Mouse (Mus musculus) heart, adult 8-10 months (tissue): ENCODE results near the gene Wnt9b. TPM values are rescaled to one million over a fixed set of nuclear protein-coding genes. Genes with fewer than 3 reads are reported as not detected.
"Not testable (repeated sequence)": the region's sequence is repeated elsewhere in the genome, so short reads cannot be mapped to it uniquely, and the experiment has no call there.

Source experiments
- DNase-seq: peaks from one replicate; pipeline ENCODE4 v3.0.0; 2022; ENCODE audit warnings: low spot score
- total RNA-seq, 4 experiments: library from RNA; stranded (reverse); gene quantifications; 2 replicates each; pipeline ENCODE4 v1.2.4; 2022

The Wnt9b gene
- under 1 TPM; 0.57 to 0.95 (median 0.69) TPM for total RNA-seq

DNA sequence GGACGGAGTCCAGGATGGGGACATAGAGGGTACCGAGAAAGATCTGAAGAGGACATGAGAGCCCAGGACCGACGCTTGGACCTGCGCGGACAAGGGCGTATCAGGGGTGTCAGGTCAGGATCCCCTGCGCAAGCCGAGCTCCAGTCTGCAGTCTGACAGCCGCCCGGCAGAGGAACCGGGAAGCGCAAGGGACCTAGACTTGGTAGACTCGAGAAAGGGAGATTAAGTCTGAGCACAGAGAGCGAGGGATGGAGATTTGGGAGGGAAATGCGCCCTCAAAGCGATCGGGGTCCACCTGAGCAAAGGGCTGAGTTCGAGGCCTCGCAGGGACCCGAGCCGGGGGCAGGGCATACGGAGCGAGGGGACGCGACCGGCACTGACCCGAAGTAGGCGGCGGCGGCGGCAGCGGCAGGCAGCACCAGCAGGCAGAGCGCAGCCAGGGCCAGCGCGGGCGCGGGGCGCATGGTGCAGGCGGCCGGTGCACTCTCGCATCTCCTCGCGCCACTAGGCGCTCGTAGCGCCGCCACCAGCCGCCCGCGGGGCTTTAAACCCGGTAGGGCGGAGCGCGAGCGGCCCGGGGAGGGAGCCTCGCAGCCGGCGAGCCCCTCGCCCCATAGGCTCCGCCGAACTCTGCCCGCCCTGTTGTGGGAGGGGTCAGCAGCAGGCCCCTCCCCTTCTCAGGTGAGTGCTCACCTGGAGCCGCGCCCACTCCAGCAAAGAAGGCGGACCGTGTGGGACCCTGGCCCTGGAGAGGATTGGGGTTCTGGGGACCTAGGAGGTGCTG lies at the start of gene Wnt9b:
TSS of gene Wnt9b (minus strand) at position 516 of the 784 bp plus-strand sequence.
- DNase-seq = no peak

DNA sequence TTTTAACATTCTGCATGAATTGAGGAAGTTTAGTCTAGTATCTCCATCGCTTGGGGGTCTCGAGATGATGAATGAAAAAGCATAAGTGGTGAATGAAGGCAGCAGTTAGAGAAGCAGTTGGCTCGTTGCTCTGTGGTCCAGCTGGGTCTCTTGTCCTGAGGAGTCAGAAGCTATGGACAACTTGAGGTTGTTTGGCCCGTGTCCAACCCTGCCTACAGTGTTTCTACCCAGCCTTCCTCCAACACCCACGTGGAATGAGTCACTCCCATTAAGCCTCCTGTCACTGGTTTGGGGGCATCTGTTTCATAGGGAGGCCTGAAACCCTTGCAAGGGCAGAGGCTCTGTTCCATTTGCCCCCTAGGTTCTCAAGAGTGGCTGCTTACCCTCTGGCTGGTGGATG lies 40.3 kb upstream of the Wnt9b start:
- DNase-seq = no peak

DNA sequence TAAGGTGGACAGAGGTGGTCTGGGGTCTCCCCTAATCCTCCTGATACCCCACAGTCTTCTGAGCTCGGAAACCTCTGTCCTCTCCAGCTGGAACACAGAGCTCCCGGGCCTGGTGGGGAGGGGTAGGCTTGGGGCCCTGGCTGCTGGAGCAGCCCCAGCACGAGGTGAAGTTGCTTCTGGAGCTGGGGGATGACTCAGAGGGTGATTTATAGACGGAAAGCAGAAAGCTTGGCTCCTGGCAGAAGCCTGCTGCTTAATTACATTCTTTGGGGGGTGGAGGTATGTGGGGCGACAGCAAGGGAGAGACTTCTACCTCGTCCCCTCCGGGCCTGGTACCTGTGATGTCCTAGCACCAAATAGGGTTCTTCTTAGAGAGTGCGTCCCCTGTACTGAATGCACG lies 30.5 kb upstream of the Wnt9b start:
- no peak for DNase-seq

DNA sequence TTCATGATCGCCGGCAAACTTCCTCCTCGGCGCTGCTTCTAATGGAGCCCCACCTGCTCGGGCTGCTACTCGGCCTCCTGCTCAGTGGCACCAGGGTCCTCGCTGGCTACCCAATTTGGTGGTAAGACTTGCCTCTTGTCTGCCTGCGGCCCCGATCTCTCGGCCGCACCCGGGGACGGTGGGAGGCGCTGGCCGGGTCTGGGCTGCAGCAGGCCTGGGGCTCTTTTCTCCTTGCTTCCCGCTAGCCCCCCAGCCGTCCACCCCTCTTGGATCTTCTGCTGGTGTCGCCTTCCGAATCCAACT lies 24.6 kb upstream of the Wnt9b start:
- no peak for DNase-seq

DNA sequence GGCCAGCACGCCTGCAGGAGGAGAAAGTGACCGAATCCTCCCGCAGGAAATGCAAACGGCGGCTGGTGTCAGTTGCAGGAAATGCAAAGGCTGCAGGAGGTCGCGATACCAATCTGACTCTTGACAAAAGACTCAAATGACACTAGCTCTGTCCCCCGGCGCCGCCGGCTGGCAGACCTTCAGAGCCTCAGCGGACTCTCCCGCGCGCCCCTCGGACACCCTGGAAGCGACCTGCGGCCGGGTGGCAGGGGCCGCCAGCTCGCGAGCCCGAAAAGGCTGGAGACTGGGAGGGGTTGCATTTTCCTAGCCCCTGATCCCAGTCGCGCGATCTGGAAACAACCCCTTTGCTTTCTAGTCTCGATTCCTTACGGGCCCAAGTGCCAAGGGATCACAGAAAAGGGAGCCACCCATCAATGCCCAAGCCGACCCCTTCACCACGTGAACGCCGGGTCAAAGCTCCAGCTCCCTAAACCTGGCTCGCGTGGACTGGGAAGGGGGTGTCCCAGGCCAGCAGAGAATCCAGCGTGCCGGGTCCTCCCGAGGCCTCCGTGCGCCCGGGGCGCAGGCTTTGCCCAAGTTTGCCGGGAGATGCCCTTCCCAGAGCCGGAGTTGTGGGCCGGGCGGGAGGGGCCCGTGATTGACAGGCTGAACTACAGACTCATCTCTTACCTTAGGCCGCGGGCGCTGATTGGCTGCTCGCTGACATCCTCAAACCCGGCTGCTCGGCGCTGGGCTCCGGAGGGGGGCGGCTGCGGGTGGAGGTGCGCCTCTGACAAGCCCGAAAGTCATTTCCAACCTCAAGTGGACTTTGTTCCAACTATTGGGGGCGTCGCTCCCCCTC lies 24.0 kb upstream of the Wnt9b start, which contains the start of gene Wnt3:
TSS of gene Wnt3 (plus strand) at position 764 of the 841 bp plus-strand sequence.
- DNase-seq = no peak

DNA sequence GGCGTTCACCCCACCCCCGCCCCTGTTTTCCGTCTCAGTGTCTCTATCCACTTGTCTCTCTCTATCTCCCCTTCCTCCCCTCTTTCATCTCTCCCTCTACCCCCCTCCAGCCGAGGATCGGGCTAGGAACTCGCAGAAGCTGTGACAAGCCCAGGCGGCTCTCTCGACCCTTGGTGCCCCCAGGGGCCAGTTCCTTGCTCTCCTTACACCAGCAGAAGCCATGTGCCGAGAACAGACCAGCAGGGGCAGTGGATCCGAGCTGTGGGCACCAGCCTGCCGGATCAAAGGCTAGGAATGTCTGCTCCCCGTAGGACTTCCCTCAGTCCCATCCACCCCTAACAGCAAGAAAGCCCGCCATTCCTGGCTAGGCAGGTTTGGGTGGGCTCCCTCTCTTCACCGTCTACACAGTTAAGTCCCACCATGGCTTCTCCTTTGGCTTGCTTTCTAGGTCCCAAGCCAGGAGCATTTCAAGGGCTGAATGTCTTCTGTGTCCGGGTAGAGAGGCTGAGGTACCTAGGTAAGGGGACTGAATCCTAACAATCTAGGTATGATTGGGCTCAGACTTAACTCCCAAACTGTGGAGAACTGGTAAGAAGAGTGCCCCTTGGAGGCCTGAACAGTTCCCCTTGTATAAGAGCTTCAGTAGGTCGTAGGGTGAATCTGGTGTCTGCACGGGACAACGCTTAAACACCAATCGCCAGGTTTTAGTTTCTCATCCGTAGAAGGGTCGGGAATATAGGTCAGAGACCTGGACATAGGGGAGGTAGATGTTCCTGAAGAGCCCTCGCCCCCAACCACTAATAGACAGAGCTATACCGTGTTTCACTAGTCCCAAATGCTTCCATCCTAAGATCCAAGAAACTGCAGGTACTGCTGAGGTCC lies 23.1 kb upstream of the Wnt9b start:
- no peak for DNase-seq

DNA sequence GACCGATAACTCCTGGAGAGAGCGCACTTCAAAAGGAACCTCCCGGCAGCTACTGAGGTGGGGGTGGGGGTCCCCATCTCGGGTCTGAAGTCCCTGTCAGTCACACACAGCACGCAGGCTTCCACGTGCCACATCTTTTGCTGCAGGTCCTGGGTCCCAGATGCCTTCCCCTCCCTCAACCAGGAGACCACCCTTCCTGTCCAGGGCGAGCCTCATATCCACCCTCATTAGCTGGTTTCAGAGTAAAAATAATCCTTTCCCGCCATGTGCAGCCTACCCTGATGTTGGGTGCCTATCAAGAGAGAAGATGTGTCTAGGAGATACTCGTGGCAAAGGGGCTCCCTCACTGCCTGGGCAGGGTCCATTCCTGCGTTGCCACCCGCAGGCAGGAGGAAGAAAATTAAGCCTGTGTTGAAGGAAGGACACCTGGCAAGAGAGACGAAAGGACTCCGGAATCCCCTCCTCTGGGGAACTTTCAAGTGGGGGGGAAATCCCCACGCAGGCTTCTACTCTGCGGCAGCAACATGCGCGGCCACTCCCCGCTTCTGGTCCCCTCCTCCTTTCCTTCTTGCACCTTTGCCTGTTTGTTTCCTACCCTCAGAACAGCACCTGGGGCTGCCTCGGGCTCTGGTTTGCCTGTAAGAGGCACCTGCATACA lies 21.7 kb upstream of the Wnt9b start:
- no peak for DNase-seq

DNA sequence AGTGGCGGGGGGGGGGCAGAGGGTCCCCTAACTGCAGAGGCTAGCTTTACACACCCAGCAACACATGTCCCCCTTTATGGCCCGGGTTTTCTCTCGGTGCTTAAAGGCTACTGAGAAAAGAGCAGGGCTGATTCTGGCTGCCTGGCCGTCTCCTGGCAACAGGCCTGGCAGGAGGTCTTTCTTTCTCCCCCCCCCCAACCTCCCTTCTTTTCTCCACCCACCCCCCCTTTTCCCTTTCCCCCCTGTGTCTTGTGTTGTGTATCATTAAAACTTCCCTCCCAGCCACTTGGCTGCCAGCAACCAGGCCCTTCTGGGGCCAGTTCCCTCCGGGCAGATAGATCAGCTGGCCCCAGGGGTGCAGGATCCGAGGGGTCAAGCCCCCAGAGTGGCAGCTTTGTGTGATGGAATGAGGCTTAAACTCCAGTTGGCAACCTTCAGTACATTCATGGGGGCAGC lies 16.0 kb upstream of the Wnt9b start:
- no peak for DNase-seq

DNA sequence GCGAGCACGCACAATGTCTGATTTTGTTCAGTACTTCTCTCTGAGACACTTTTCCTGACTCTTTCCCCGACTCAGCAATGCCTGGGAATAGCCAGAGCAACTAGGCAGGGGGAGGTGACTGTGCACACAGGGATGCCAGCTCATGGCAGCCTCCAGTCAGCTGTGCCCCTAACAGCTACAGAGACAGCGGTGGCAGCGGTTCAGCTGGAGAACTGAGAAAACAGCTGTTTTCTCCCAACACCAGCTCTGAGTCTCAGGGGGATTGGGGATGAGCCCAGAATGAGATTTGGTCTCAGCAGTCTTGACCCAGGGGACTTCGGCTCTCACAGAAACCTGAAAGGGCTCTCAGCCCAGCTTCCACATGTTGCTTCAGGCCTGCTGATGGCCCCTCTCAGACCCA lies 15.0 kb upstream of the Wnt9b start:
- no peak for DNase-seq

DNA sequence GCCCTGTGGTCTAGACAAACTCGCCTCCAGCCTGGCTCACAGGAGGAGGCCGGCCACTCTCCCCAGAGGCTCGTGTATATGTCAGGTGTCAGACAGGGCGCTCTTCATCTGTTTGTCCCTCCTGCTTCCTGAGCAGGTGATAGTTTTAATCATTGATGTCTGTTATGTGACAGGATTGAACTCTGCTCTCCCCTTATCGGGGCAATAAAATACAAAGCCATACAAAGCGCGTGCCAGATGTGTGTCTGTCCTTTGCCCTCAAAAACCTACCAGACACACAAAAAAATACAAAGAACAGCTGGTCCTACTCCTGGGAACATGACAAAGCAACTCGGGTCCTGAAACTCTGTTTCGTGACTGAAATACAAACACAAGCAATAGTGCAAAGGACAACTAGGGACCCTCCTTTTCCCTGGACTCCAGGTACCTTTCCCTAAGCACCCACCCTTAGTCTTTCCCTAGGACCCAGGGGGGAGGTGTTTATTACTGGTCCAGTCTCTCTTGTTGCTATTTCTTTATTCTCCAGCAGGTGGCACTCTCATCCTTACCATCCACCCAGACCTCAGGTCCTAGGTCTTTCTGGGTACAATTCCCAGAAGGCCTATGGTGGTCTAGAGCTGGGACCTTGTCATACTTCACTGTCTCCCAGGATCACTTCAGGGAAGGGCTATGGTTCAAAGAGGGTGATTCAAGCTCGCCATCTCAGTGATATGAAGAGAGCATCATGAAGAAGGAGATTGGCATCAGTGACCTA lies 14.0 kb upstream of the Wnt9b start:
- peak; percentile 44 for DNase-seq

DNA sequence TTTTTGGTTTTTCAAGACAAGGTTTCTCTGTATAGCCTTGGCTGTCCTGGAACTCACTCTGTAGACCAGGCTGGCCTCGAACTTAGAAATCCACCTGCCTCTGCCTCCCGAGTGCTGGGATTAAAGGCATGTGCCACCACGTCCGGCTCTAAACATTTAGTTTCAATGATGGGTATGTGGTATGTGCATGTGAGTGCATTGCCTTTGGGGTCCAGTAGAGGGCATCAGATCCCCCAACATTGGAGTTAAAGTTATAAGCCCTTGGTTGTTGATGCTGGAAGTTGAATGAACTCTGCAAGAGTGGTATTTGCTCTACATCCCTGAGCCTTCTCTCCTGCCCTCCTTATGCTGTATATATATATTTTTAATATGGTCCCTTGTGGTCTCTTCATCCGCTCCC lies 11.3 kb upstream of the Wnt9b start:
- not testable (repeated sequence) for DNase-seq

DNA sequence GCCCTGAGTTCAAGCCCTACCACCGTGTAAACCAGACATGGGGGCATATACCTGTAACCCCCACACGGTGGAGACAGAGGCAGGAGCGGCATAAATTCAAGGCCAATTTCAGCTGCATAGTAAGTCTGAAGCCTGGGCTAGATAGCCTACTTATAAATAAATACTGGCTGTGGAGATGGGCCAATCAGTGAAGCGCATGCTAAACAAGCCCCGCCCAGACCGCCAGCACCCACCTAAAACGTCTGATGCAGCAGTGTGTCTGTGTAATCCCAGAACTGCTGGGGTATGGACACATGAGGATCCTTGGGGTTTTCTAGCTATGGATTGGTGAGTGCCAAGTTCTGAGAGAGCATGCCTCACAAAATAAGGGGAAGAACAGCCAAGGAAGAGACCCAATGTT lies 10.5 kb upstream of the Wnt9b start:
- no peak for DNase-seq

DNA sequence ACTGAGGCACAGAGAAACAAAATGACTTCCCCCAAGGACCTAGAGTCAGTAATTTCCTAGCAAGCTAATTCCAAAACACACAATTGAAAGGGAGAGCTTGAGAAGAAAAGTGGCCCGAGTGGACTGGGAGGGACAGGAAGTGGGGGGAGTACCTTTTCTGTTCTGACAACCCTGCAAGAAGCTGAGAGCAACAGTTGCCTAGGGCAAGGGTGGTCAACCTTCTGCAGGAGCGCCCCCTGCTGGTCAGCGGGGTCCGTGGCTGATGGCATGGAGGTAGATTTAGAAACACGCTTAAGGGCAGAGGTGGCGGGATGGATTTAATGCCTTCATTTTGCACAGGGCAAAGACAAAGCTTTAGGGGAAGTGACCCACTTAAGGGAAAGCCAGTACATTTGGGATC lies 9.1 kb upstream of the Wnt9b start:
- DNase-seq = peak; percentile 60

DNA sequence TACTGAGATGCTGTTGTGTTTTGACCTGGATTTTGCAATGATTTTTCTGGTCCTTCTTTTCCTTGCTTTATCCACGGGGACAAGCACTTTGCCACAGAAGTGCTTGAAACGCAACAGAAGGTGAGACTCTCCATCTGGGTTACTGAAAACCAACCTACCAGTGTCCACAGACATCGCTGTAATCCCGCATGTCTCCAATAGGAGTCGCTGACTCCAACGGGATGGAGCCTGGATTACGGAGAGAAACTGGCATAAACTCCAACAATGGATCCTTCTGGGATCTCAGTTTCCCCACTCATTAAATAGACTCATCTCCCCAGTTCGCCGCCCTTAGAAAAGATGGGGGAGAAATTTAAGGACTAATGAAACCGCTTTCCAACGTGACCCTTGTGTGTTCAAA lies 8.4 kb upstream of the Wnt9b start:
- no peak for DNase-seq

DNA sequence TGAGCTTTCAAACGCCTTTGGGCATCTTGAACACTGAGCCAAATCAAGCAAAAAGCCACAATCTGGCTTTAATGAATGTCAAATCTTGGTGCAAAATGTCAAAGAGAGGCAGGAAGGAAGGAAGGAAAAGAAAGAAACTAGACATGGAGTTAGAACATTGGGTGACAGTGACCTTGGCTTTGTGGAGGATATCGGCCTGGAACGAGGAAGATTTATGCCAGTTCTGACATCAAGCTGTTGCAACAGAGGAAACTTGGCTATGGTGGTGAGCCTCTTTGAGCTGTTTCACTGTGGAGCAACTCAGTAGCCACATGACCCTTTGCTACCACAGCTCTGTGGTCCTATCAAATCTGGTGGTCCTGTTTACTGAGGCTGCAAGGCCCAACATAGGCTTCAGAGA lies 991 bp upstream of the Wnt9b start:
- DNase-seq = no peak

DNA sequence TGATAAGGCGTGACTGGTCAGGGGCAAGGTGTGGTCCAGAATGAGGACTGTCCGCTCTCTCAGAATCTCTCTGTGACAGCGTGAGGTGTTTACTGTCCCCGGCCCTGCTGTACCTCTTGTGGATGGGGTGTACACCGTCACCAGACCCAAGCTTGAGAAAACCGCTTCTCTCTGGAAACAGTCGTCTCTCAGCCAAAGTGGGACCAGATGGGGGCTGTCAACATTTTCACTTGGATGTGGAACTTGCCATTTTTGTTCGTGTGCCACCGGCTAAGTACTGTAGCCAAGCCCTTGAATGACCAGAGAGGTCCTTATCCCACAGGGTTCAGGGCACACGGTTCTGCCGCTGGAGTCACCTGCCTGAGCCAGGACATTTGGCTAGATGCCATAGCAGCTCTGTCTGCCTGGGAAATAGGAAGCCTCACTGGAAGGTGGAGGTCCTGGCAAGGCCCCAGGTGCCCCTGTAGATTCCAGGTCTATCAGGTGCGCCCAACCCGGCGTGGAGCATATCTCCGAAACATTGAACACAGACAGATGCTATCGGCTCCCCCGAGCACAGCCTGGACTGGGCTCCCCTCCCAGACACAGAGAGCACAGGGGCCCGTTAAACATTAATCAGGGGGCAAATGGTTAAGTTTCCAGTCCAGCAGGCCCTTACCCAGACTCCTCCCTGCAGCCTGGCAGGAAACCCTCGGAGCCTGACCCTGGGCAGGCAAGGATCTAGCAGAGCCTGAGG lies 14.4 kb downstream of the Wnt9b start:
- DNase-seq = no peak

DNA sequence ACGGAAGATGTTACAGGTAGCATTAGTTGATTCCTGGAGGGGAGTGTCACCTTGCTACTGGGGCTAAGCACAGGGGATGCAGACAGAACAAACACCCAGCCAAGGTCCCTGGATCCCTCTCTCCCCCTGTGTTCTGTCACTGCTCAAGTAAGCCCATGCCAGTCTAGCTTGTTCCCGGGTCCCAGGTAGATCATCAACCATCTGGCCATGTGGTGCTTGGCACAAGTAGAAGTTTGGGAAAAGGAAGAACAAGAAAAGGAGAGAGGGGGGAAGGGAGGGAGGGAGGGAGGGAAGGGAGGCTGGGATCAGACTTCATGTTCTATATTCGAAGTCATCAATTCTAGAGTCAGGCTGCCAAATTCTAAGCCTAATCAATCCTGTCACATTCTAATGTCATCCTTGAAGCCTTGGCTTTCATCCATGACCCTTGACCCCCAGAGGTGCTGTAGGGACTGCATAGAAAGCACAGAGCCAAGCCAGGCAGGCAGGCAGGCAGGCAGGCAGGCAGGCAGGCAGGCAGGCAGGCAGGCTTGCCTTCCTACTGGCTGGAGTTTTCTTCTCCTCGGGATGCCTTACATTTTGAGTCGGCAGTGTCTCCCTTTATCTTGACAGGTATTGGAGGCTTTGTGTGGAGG lies 15.1 kb downstream of the Wnt9b start:
- no peak for DNase-seq

DNA sequence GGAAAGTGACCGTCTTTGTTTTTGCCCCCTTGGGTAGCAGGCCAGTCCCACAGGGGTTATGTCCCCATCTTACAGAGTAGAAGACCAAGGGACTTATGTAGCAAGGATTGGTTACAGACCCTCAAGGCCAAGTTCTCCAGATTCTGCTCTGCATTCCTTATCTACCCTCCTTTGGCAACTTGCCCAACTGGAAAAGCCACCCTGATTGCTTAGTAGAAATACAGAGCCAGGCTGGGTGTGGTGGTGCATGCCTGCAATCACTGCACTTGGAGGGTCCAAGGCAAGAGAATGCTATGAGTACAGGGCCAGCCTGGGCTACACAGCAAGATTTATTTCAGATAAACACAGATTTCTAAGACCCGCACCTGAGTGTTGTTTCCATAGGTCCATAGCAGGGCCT lies 15.7 kb downstream of the Wnt9b start:
- DNase-seq = no peak

DNA sequence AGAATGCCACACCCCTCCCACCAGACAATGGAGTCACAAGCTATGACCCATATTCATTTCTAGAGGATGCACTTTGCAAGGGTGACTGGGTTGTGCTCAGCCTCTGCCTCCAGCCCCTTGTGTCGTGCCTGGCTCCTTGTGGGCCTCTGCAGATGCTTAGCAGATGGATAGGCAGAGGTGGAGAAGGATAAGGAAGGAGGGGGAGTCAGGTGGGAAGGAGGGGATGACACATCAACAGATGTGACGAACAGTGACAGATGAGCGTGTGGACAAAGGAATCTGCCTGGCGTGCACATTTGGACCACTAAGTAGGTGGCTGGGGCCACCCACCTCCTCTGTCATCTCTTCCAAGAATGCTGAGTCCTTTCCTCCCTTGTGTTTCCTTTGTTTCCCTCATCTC lies 16.6 kb downstream of the Wnt9b start:
- DNase-seq = no peak

DNA sequence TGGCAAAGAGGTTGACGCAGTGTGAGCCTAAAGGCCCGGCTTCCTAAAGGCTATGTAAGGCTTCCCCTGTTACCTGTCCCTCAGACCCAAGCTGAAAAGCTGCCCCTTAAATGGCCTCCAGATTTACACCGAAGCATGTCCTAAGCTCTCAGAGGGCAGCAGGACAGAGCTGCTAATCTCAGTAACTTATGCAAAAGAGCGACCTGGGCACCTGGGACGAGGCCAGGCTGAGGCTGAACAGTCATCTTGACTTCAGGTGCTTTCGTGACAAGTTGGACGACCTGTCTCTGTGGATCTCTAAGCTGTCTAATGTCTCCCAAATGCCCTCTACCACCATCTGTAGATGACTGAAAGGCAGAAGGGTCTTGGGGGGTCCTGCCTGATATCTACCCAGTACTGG lies 17.3 kb downstream of the Wnt9b start:
- no peak for DNase-seq
